Mouse (Mus musculus): ENCODE measurements around the gene Mpo.

GRCm38 (mm10) chr11:87778100-87778765 is 15.1 kb upstream of the Mpo start:
- TF ChIP-seq POLR2A (IDR thresholded peaks at IDR 0.05; ENCODE audit: borderline replicate concordance, extremely low read depth, insufficient read depth, insufficient read length, poor library complexity, severe bottlenecking), result no peak
- no peak for TF ChIP-seq CTCF (IDR thresholded peaks at IDR 0.05; ENCODE audit: borderline replicate concordance, extremely low read depth, insufficient read depth, insufficient read length)
